Mouse (Mus musculus): ENCODE measurements around the gene Bcl2l11. TPM values are rescaled to one million over a fixed set of nuclear protein-coding genes. Genes with fewer than 3 reads are reported as not detected.
A peak's percentile ranks its signal among the peaks of the same experiment; 100 is the strongest.

Gene Bcl2l11
- total RNA-seq, 2 experiments from 2014 or later: 8.9 to 11.3 TPM

GRCm38 (mm10) chr2:128137480-128138276, 11.8 kb downstream of the Bcl2l11 start:
- DNase-seq (ENCODE audit: low spot score in 2 of 2): no peak

GRCm38 (mm10) chr2:128138924-128139323, 13.1 kb downstream of the Bcl2l11 start:
- no peak for DNase-seq (ENCODE audit: low spot score in 2 of 2)

GRCm38 (mm10) chr2:128139781-128140180, 13.9 kb downstream of the Bcl2l11 start:
- DNase-seq (ENCODE audit: low spot score in 2 of 2): no peak

- no peak for DNase-seq (ENCODE audit: low spot score in 2 of 2)
Observed at GRCm38 (mm10) chr2:128140183-128140582, 14.3 kb downstream of the Bcl2l11 start.

- no peak for DNase-seq (ENCODE audit: low spot score in 2 of 2)
Observed at GRCm38 (mm10) chr2:128143992-128144391, 18.2 kb downstream of the Bcl2l11 start.

- no peak for DNase-seq (ENCODE audit: low spot score in 2 of 2)
Observed at GRCm38 (mm10) chr2:128145433-128145832, 19.6 kb downstream of the Bcl2l11 start.

- DNase-seq (ENCODE audit: low spot score in 2 of 2): no peak
Observed at GRCm38 (mm10) chr2:128149596-128149995, 23.8 kb downstream of the Bcl2l11 start.

GRCm38 (mm10) chr2:128152211-128152610, 26.4 kb downstream of the Bcl2l11 start:
- DNase-seq (ENCODE audit: low spot score in 2 of 2): no peak

GRCm38 (mm10) chr2:128152845-128153550, 27.2 kb downstream of the Bcl2l11 start:
- no peak for DNase-seq (ENCODE audit: low spot score in 2 of 2)

GRCm38 (mm10) chr2:128153551-128153910, 27.7 kb downstream of the Bcl2l11 start:
- no peak for DNase-seq (ENCODE audit: low spot score in 2 of 2)

- DNase-seq (ENCODE audit: low spot score in 2 of 2): no peak
Observed at GRCm38 (mm10) chr2:128155412-128156066, 29.7 kb downstream of the Bcl2l11 start.

- DNase-seq (ENCODE audit: low spot score in 2 of 2): no peak
Observed at GRCm38 (mm10) chr2:128156067-128156462, 30.2 kb downstream of the Bcl2l11 start.

GRCm38 (mm10) chr2:128156557-128157412, 30.9 kb downstream of the Bcl2l11 start:
- no peak for DNase-seq (ENCODE audit: low spot score in 2 of 2)

- no peak for DNase-seq (ENCODE audit: low spot score in 2 of 2)
Observed at GRCm38 (mm10) chr2:128158734-128159410, 33.0 kb downstream of the Bcl2l11 start.

- DNase-seq (ENCODE audit: low spot score in 2 of 2): no peak
Observed at GRCm38 (mm10) chr2:128159619-128160125, 33.8 kb downstream of the Bcl2l11 start.

- DNase-seq (ENCODE audit: low spot score in 2 of 2): no peak
Observed at GRCm38 (mm10) chr2:128163177-128163576, 37.3 kb downstream of the Bcl2l11 start.

- peak in 1 of 2 experiments; percentile 47 for DNase-seq (ENCODE audit: low spot score in 2 of 2)
Observed at GRCm38 (mm10) chr2:128166623-128167423, 41.0 kb downstream of the Bcl2l11 start.

- no peak for DNase-seq (ENCODE audit: low spot score in 2 of 2)
Observed at GRCm38 (mm10) chr2:128167930-128168329, 42.1 kb downstream of the Bcl2l11 start.

GRCm38 (mm10) chr2:128169486-128169885, 43.6 kb downstream of the Bcl2l11 start:
- no peak for DNase-seq (ENCODE audit: low spot score in 2 of 2)

All from layer of hippocampus, postnatal 10 days (tissue).